Mouse (Mus musculus) kidney, postnatal 14 days (tissue): ENCODE results near the gene Clip2.
A peak's percentile ranks its signal among the peaks of the same experiment; 100 is the strongest.
"Not testable (repeated sequence)": the region's sequence is repeated elsewhere in the genome, so short reads cannot be mapped to it uniquely, and the experiment has no call there.

Source experiments
- DNase-seq: peaks from one replicate; pipeline ENCODE4 v3.0.0; 2022; ENCODE audit warnings: mixed read lengths

Gene Clip2

DNA sequence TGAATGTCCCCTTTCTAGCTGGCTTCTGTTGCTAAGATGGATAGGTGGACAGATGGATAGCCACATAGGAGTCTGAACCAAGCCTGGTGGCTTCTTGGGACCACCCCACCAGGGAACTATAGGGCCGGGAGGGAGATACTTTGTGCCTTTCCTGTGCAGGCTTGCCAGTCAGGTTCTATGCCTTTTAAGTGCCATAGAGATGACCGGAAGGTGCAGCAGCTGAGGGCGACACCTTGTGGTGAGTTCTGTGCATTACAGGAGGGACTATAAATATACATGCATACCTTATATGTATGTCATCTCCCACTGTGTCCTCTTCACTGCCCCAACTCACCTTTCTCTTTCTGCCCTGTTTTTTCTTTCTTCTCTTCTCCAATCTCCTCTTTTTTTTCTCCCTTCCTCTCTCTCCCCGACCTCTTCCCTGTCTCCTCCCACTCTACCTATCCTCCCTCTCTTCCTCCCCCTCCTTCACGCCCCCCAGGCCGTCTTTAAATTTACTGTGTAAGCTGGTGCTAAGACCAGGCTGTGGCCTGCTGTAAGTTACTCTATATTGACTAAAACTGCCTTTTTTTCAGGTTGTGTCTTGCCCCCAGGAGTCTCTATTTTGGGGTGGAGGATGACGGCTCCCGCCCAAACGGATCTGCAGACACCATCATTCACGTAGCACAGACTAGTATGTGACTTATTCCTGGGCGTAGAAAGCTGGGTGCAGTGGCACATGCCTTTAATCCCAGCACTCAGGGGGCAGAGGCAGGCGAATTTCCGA, 66.2 kb downstream of the Clip2 start:
- peak; percentile 71 for DNase-seq

DNA sequence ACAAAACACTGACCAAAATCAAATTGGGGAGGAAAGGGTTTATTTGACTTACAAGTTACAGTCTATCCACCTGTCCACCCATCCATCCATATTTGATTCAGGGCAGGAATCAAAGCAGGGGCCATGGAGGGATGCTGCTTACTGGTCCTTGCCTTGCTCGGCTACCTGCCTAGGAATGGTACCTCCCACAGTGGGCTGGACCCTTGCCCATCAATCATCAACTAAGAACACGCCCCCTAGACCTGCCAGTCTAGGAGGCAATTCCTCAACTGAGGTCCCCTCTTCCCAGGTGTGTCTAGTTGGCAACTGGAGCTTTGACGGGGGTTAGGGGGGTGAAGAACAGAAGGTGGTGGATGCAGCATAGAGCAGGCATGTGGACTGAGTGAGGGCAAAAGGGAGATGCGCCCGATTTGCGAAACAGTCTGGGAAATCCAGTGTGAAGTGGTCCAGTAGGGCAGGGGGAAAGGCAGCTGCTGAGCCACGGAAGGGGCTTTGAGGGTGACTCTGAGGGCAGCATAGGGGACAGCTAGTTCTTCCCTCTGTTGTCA, 67.0 kb downstream of the Clip2 start:
- no peak for DNase-seq

DNA sequence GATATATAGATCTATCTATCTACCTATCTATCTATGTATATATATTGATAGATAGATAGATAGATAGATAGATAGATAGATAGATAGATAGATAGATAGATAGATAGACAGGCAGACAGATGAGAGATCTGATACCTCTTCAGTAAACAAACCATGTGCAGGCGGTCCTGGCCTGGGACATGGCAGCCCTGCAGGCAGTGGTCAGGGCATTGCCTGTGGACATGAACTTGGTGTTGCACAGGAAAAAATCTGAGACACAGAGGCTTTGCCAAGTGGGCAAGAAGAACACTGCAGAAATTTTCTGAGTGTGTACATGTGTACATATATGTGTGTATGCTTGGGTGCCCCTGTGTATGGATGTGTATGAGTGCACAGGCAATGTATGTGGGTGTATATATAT, 68.9 kb downstream of the Clip2 start:
- no peak for DNase-seq

DNA sequence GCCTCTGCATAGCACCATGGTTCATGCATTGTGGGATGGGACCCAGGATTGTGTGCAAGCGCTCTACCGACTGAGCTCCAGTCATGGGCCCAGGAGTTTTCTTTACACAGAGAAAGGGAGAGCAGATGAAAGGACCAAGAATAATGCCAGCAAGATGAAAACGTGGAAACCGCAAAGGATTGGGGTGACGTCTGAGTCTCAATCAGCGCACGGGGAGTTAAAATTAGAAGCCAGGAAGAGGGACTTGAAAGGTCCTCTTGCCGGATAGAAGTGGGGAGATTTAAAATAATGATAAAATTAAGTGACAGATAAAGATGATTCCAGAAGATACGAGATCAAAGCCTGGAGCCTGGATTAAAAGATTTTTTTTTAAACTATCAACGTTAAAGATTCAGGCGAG, 69.9 kb downstream of the Clip2 start:
- no peak for DNase-seq

DNA sequence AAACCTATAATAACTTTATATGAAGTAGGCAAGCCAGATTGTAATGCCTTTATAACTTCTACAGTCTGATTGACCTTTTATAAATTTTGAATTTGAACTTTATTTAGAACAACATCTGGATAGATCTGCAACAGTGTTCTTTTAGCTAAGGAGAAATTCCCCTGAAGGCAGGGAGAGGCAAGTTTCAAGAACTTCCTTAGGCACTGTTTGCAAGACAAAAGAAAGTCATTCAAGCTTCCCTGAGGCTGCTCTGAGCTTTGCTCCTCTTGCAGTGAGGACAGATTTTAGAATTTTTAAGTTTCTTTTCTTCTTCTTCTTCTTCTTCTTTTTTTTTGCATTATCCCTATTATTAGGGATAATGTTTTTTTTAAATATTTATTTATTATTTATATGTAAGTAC, 73.3 kb downstream of the Clip2 start:
- DNase-seq: not testable (repeated sequence)

DNA sequence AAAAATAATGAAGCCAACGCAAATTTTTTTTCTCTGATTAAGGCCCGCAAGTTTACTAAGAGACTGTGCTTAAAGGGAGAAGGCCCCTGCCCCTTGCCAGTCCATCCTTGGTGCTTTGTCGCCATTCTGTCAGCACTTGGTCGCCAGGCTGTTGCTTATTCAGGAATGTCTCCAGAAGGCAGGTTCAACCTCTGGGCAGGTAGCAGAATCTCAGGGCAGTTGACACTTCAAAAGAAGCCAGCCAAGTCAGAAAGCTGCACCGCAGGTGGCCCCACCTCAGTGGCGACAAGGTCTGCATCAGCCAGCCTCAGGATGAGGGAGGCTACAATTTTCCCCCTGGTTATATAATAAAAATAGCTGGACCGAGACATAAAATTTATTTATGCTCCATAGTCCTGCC, 76.5 kb downstream of the Clip2 start:
- not testable (repeated sequence) for DNase-seq

DNA sequence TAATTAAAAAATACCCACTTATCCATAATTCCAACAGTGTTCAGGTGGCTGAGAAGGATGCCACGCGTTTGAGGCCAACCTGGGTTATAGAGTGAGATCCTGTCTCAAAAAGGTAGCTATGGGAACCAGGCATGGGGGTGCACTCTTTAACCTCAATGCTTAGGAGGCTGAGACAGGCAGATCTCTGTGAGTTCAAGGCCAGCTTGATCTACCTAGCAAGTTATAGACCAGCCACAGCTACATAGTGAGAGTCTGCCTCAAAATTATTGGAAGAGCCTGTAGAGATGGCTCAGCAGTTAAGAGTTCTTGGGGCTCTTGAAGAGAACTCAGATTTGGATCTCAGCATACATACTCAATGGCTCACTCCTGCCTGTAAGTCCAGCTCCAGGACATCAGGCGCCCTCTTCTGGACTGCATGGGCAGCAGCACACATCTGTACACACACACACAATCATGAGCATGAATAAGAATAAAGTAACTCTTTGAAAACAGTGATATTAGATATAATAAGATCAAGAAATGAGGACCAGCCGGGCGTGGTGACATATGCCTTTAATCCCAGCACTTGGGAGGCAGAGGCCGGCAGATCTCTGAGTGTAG, 77.1 kb downstream of the Clip2 start:
- DNase-seq: no peak

DNA sequence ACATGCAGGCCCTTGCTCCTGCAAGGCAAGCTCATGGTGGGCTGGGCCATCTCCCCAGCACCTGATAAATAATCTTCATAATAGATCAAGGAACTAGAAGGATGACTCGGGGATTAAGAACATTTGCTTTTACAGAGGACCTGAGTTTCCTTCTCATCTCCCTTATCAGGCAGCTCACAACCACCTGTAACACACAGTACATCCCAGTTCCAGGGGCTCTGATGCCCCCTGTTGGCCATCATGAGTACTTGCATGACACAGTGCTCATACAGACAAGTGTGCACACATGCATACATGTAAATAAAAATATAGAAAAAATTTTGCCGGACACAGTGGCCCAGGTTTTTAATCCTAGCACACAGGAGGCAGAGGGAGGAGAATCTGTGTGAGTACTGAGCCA, 78.3 kb downstream of the Clip2 start:
- no peak for DNase-seq

DNA sequence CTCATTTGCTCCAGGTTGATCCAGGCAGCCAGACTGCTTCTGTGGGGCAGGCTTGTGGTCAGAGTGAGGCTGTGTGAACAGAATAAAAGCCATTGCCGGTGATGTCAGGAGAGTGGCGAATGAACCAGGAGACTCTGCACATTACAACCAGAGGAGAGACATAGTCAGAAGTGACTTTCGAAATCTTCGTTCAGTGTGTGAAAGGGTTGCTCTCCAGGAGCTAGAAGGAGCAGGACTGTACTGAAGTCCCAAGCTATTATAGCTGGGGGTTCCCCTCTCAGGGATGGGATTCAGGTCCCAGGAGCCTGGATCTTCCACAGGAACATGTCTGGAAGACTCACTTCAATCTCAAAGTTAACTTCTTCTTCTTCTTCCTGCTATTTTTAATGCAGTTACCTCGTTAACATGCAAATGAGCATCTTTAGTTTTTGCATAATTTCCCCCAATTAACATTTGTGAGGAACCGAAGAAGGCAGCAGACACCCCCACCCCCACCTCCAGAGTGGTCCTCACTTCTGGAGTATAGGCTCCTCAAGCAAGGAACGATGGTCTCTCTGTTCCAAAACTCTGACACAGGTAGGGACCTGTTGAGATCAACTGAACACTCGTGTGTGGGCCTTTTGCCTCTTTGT, 81.6 kb downstream of the Clip2 start:
- no peak for DNase-seq

DNA sequence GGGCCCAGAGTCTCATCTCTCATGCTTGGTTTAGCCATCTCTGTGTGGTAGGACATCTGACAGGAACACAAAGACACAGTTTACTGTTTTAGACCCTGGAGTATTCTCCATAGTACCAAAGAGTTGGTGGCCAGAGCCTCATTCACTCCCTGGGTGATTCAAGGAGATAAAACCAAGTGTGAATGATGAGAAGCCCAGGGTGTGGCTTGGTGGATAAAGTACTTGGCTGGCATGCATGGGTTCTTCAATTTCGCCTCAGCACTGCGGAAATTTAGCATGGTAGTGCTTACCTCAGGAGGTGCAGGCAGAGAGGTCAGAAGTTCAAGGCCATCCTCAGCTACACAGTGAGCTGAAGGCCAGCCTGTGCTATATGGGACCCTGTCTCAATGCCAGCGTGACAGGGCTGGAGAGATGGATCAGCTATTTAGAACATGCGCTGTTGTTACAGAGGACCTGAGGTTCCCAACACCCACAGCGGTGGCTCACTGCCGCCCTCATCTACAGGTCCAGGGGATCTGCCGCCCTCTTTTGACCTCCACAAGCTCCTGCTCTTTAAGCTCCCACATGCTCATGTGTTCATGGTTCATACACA, 82.6 kb downstream of the Clip2 start:
- DNase-seq: no peak

DNA sequence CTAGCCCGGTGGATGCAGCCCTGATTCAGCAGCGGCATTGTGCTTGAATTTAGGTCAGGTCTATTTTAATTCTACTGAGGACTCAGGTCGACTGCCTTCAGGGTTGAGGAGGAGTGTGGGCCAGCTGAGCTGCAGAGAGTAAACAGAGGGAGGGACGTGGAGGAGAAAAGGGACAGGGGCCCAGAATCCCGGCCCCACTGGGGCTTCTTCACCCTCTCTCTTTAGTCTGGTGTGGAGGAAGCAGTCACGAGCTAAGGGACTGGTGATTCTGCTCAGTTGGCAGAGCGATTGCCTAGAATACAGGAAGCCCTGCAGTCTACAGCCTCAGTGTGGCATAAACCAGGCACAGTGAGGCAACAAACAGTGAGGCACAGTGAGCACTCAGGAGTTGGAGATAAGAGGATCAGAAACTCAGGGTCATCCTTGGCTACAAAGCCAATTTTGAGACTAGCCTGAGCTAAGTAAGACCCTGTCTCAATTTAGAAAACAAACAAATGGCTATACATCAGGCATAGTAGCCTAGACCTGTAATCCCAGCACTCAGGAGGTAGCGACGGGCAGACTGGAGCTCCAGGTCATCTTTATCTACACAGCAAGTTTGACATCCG, 84.0 kb downstream of the Clip2 start:
- DNase-seq: no peak

DNA sequence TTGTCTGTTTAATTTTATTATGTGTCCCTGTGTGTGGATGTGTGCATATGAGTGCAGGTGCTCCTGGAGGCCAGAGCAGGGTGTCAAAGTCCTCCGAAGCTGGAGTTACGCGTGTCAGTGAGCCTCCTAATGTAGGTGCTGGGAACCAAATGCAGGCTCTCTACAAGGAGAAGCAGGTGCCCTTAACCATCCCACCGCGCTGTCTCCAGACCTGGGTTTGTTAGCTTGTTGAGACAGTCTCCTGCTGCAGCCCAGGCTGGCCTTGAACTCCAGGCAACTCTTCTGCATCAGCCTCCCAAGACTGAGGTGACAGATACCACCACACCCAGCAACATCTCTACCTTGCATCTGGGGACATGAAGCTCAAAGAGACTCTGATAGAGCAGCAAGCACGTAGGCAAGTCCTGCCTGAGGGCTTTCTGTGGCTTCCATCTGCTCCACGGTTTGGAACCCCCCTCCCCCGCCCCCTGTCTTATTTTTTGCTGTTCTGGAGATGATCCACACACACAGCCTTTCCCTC, 85.1 kb downstream of the Clip2 start:
- DNase-seq: no peak

DNA sequence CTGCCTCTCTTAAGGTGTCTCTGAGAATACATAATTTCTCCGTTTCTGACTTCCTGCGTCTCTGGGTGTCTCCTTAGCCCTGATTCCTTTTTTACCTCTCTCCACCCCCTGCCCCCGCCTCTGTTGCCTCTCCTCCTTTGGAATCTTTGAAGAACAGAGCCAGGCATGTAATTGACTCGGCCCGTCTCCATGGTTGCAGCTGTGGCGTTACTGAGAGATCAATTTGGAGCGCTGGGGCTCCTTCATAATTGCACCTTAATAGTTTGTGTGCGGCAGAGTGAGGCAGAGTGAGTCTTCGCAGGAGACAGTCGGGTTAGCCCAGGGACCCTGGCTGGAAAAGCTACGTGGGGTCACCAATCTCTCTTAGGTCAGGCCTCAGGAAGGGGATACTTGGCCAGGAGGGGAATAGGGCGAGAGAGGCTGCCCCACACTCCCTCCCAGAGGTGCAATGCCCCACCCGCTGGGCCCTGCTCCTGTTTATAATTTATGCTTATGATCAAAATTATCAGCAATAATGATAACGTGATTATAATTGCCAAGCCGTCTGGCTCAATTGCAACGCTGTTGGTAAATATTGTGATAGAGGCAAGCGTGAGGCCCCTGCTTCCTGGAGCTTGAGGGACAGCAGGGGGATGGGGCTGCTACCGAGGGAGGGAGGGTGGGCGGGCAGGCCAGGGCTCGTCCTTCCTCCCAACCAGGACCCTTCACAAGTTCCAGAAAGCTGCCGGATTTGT, 85.8 kb downstream of the Clip2 start:
- no peak for DNase-seq

DNA sequence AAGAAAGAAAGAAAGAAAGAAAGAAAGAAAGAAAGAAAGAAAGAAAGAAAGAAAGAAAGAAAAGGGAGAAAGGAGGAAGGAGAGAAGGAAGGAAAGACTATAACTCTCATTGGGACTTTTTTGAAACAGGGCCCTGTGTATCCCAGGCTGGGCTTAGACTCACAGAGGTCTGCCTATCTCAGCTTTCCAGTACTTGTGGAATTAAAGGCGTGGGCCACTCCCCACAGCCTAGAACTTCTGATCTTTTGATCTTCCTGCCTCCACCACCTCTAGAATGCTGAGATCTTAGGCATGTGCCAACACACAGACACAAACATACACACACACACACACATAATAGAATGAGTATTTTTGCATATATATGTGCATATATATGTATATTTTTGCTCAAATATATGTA, 87.0 kb downstream of the Clip2 start:
- no peak for DNase-seq

DNA sequence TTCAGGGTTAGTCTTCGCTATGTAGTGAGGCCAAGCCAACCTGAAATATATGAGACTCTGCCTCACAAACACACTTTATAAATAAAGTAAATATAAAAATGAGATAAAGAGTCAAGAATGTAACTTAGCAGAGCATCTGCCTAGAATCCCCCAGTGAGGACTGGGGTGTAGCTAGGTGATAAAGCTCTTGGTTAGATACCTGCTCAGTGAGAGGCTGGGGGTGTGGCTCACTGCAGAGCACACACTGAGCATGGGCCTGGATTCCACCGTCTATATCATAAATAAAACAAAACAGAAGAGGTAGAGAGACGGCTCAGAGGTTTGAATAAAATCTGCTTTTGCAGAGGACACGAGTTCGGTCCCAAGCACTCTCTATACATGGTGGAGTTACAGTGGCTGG, 88.0 kb downstream of the Clip2 start:
- DNase-seq: no peak

DNA sequence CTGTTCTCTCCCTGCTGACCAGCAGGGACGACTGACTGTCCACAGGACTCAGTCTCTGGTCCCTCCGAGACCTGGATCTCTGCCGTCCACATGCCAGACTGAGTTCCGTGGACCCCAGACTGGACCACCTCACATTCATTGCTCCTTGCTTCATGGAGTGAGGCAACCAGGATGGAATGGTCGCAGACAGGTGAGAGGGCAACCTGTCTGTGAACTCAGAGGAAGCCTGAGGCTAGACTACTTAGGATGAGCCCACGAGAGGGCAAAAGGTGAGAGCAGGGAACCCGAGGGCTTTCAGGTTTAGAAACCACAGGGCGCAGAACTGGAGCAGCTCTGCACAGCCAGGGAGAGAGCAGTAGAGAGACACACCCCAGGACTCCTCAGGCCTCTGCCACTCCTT, 89.5 kb downstream of the Clip2 start:
- no peak for DNase-seq

DNA sequence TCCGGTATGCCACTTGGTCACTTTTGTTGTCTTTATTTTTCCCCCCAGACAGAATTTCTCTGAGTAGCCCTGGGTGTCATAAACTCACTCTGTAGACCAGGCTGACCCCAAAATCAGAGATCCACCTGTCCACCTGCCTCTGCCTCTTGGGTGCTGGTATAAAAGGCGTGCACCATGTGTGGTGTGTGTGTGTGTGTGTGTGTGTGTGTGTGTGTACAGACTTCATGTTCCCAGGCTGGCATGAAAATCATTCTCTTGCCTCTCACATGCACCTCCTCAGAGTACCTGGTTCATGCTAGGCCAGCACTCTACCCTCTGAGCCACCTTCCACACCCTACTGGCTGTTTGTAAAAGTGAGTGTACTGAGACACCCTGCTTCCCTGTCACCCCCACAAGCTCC, 89.9 kb downstream of the Clip2 start:
- no peak for DNase-seq

DNA sequence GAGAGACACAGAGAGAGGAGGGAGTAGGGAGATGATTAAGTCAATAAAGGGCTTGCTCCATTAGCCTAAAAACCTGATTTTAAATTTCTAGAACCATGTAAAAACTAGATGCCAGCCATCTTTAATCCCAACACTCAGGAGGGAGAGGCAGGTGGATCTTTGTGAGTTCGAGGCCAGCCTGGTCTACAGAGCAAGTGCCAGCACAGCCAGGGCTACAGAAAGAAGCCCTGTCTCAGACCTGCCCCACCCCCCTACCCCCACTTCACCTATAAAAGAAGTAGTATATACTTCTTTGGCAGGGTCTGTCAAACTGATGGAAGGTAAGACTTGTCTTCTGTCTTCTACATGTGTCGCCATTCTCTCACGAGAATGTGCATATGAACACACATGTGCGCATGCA, 91.7 kb downstream of the Clip2 start:
- DNase-seq: no peak

DNA sequence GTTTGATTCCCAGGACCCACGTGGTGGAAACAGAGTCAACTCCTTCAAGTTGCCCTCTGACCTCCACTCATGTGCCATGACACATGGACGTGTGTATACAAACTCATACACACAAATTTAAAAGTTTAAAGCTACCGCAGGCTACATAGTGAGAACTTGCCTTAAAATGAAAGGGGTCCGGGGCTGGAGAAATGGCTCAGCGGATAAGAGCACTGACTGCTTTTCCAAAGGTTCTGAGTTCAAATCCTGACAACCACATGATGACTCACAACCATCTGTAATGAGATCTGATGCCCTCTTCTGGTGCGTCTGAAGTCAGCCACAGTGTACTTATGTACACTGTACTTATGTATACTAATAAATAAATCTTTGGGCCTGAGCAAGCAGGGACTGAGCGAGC, 93.1 kb downstream of the Clip2 start:
- no peak for DNase-seq

DNA sequence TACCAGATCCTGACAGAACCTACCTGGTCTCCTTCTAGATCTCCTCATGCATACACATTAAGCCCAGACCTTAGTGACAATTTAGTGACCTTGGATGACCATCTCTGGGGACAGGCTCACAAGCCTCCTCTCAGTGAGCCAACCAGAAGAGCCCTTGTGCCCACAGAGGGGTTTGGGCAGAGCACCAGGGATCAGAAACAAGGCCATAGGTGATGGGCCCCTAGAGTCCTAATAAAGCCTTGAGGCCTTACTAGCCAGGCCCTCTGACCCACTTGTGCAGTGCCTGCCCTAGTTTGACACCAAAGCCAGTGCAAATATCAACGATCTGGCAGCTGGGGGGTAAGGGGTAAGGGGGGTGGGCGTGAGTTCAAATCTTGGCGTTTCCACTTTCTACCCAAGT, 93.8 kb downstream of the Clip2 start:
- no peak for DNase-seq

DNA sequence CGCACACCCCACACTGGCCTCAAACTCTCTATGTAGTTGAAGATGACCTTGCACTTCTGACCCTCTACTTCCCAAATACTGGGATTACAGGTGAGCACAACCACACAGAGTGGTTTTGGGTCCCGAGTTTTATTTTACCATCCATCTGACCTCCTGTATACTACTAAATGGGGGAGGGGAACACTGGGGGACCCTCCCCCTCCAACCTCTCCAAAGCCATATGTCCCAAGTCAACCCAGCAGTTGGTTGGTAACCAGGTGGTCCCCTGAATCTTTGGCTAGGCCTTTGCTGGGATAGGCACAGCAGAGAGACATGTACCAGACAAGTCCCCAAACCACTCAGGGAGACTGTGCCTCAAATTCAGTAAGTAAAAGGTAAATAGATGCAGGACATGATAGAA, 94.9 kb downstream of the Clip2 start:
- no peak for DNase-seq

DNA sequence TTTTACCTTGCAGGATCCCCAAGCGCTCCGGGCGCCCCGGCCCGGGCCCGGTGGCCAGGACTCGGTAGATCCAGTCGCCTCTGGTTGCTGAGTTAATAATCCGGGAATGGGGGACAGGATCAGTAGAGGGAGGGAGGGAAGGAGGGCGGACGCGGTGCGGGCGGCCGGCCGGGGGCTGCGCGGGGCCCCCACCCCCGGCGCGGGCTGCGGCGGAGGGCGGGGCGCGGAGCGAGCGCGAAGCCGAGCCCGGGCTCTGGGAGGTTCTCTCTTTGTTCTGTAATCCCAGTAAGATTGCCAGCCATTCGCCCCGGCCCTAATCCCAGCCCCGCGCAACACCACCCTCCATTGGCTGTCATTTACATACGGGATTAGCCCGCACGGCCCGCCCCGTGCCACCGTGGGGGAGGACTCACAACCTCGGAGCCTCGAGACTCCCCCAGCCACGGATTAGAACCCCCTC, 95.7 kb downstream of the Clip2 start, which contains the start of gene Gtf2ird1:
Gene Gtf2ird1, minus strand, starts transcription at position 214 of the 460 bp plus-strand sequence.
- peak; percentile 88 for DNase-seq
